Mouse (Mus musculus) embryonic facial prominence, embryonic 14.5 days (tissue): Measurements from ENCODE around the gene Trim58. TPM values are rescaled to one million over a fixed set of nuclear protein-coding genes. Genes with fewer than 3 reads are reported as not detected.

Experiments used
- ATAC-seq: fragments of 200-750 bp; cut with Nextera tagmentation; 2 replicates; pipeline ENCODE4 v1.8.0; 2017; ENCODE audit warnings: low read depth, moderate number of reproducible peaks, moderate TSS enrichment
- DNase-seq: peaks from one replicate; pipeline ENCODE4 v3.0.0-alpha.2; 2015; ENCODE audit warnings: low spot score
- H3K27ac ChIP-seq: fragments of 300-500 bp; sonication (generic); replicated peaks from 2 replicates; pipeline ENCODE4 v1.5.1; 2014; ENCODE audit warnings: low read depth, mild to moderate bottlenecking, low read length, moderate library complexity
- H3K27me3 ChIP-seq: fragments of 300-500 bp; sonication (generic); replicated peaks from 2 replicates; pipeline ENCODE4 v1.6.1; 2014; ENCODE audit warnings: low read length; ENCODE audit not compliant: control insufficient read depth, insufficient read depth
- H3K36me3 ChIP-seq: fragments of 300-500 bp; sonication (generic); 2 replicates; pipeline ENCODE4 v1.6.1; 2014; ENCODE audit warnings: low read length, mixed read lengths; ENCODE audit not compliant: control insufficient read depth, insufficient read depth
- H3K4me1 ChIP-seq: fragments of 300-500 bp; sonication (generic); 2 replicates; pipeline ENCODE4 v1.6.1; 2014; ENCODE audit warnings: antibody characterized with exemption, low read length; ENCODE audit not compliant: control insufficient read depth, insufficient read depth
- H3K4me2 ChIP-seq: fragments of 300-500 bp; sonication (generic); 2 replicates; pipeline ENCODE4 v1.6.1; 2014; ENCODE audit warnings: low read depth, mild to moderate bottlenecking, low read length, moderate library complexity, mixed read lengths
- H3K4me3 ChIP-seq: fragments of 300-500 bp; sonication (generic); 2 replicates; pipeline ENCODE4 v1.5.1; 2014; ENCODE audit warnings: low read depth, mild to moderate bottlenecking, low read length
- H3K9ac ChIP-seq: fragments of 300-500 bp; sonication (generic); 2 replicates; pipeline ENCODE4 v1.6.1; 2014; ENCODE audit warnings: low read depth, mild to moderate bottlenecking, low read length, moderate library complexity, mixed read lengths
- H3K9me3 ChIP-seq: fragments of 300-500 bp; sonication (generic); 2 replicates; pipeline ENCODE4 v1.6.1; 2016; ENCODE audit warnings: low read length; ENCODE audit not compliant: control insufficient read depth
- WGBS: fragments of 180-500 bp; shearing (Covaris S2); extraction: QIAGEN DNeasy Blood & Tissue Kit; methylation state at CpG from one replicate; pipeline ENCODE4 v1.1.7; 2014; 5-methylcytosine and 5-hydroxymethylcytosine counted together
- polyA plus RNA-seq: library from polyadenylated mRNA; unstranded; fragments of >200 nt; fragmentation: Nextera tagmentation; extraction: Ambion mirVana; gene quantifications from 2 replicates; pipeline ENCODE4 v1.2.1, GENCODE M21; 2014

The Trim58 gene
- polyA plus RNA-seq, 1 experiment from 2014 or later: 0.07 TPM

GRCm38 (mm10) chr11:58680799-58681198 lies 40.5 kb downstream of the Trim58 start, which contains the start of gene Olfr320:
Olfr320 (plus strand) TSS chr11:58681099.
- DNase-seq (no peak), ATAC-seq (no peak)
- Histone ChIP-seq H3K27ac (no peak within 1 kb of the TSS), H3K4me3 (no peak within 1 kb of the TSS), H3K4me1 (no peaks in the 10 kb centered on the region), H3K9me3 (no peaks in the 10 kb centered on the region), H3K27me3 (no peaks in the 10 kb centered on the region), H3K4me2 (no peak within 1 kb of the TSS), H3K36me3 (no peaks in the 10 kb centered on the region), H3K9ac (no peak within 1 kb of the TSS)
- WGBS: 98% methylated on average over 1 of the region's 1 CpGs

DNA sequence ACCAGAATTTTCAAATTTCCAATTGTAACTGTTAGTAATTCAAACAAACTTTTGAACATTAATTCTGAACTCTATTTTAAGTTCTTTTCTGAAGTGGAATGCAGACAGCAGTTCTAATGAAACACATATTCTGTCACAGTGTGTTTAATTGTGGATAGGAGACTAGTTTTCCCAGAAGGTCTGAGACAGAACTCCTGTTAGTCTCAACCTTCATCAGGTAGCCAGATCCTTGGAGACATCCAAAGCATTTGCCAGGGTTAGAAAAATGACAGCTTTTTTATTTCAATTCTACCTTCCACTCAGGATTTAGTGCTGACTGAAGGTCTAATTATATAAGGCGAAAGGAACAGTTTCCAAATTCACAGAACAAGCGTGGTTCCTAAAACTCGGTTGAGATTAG lies 58.6 kb downstream of the Trim58 start, which contains the start of gene Olfr319:
TSS of gene Olfr319 (plus strand) at position 301 of the 400 bp plus-strand sequence.
- H3K27me3 ChIP-seq: no peaks in the 10 kb centered on the region
- WGBS: 86% methylated on average over 3 of the region's 3 CpGs
- H3K9me3 ChIP-seq: peaks cover 15% of the 10 kb centered on the region; the same call in 1 of the 2 replicates
- no peak for ATAC-seq
- H3K27ac ChIP-seq: no peak within 1 kb of the TSS
- no peaks in the 10 kb centered on the region for H3K4me1 ChIP-seq
- no peaks in the 10 kb centered on the region for H3K36me3 ChIP-seq
- no peak within 1 kb of the TSS for H3K4me2 ChIP-seq
- H3K4me3 ChIP-seq: no peak within 1 kb of the TSS
- H3K9ac ChIP-seq: no peak within 1 kb of the TSS
- no peak for DNase-seq

Other genes with a start within 250 kb of the Trim58 start
- not detected in 2 replicates for gene 1810065E05Rik, start 219.4 kb upstream of the Trim58 start, polyA plus RNA-seq
- gene Gm12253, start 207.9 kb upstream of the Trim58 start, polyA plus RNA-seq: not detected in 2 replicates
- not detected in 2 replicates for gene Lypd9, start 187.5 kb upstream of the Trim58 start, polyA plus RNA-seq
- 0.13 and 0.15 TPM in 2 replicates for gene Olfr30, start 178.2 kb upstream of the Trim58 start, polyA plus RNA-seq
- 0.11 and 0.12 TPM in 2 replicates for gene Olfr332, start 147.9 kb upstream of the Trim58 start, polyA plus RNA-seq
- gene Olfr331, start 137.9 kb upstream of the Trim58 start, polyA plus RNA-seq: not detected in 2 replicates
- gene Olfr330, start 105.6 kb upstream of the Trim58 start, polyA plus RNA-seq: 0.30 and 0.46 TPM in 2 replicates
- 0.31 TPM in 1 of 2 replicates, not detected in the other for gene Olfr329-ps, start 94.0 kb upstream of the Trim58 start, polyA plus RNA-seq
- gene Olfr328, start 84.8 kb upstream of the Trim58 start, polyA plus RNA-seq: not detected in 2 replicates
- gene Olfr224, start 69.9 kb upstream of the Trim58 start, polyA plus RNA-seq: not detected in 2 replicates
- gene Olfr325, start 62.7 kb upstream of the Trim58 start, polyA plus RNA-seq: not detected in 2 replicates
- not detected in 2 replicates for gene Olfr324, start 45.4 kb upstream of the Trim58 start, polyA plus RNA-seq
- not detected in 2 replicates for gene 2210407C18Rik, start 24.4 kb upstream of the Trim58 start, polyA plus RNA-seq
- gene Olfr323, start 10.0 kb upstream of the Trim58 start, polyA plus RNA-seq: not detected in 2 replicates
- gene Olfr322, start 18.3 kb downstream of the Trim58 start, polyA plus RNA-seq: not detected in 2 replicates
- not detected in 2 replicates for gene Olfr320, start 40.6 kb downstream of the Trim58 start, polyA plus RNA-seq
- gene Olfr319, start 58.7 kb downstream of the Trim58 start, polyA plus RNA-seq: 0.33 TPM in 1 of 2 replicates, not detected in the other
- gene Olfr318, start 83.5 kb downstream of the Trim58 start, polyA plus RNA-seq: not detected in 2 replicates
- not detected in 2 replicates for gene Olfr317, start 98.7 kb downstream of the Trim58 start, polyA plus RNA-seq
- gene Olfr316, start 112.3 kb downstream of the Trim58 start, polyA plus RNA-seq: not detected in 2 replicates
- 0.13 TPM in 1 of 2 replicates, not detected in the other for gene Olfr315, start 132.7 kb downstream of the Trim58 start, polyA plus RNA-seq
- gene Olfr314, start 142.5 kb downstream of the Trim58 start, polyA plus RNA-seq: not detected in 2 replicates
- gene Fam183b, start 161.5 kb downstream of the Trim58 start, polyA plus RNA-seq: 1.7 and 5.7 TPM in 2 replicates
- gene Olfr313, start 174.5 kb downstream of the Trim58 start, polyA plus RNA-seq: 0.07 TPM in 1 of 2 replicates, not detected in the other
- not detected in 2 replicates for gene Olfr312, start 188.8 kb downstream of the Trim58 start, polyA plus RNA-seq
- 0.08 TPM in 1 of 2 replicates, not detected in the other for gene Olfr311, start 198.8 kb downstream of the Trim58 start, polyA plus RNA-seq
- gene Gm12258, start 206.7 kb downstream of the Trim58 start, polyA plus RNA-seq: 8.3 and 10.2 TPM in 2 replicates
- gene 2810021J22Rik, start 226.8 kb downstream of the Trim58 start, polyA plus RNA-seq: 6.4 and 6.7 TPM in 2 replicates